Mouse (Mus musculus) myocyte (in vitro differentiated cells): ENCODE results near the gene Tmc2.

Experiments
- MAX ChIP-seq: IDR thresholded peaks from one replicate; pipeline ENCODE4 v1.6.1; 2011; ENCODE audit warnings: low read depth, mild to moderate bottlenecking, control low read depth
- MYOG ChIP-seq, 3 experiments: IDR thresholded peaks; one replicate each; pipeline ENCODE4 v1.6.1; 2011; ENCODE audit warnings: control low read depth in 2 of 3, low read depth in 2 of 3, mild to moderate bottlenecking in 2 of 3; ENCODE audit not compliant: insufficient read length in 2 of 3, control insufficient read depth in 1 of 3, insufficient read depth in 1 of 3
- POLR2A ChIP-seq: IDR thresholded peaks from one replicate; pipeline ENCODE4 v1.6.1; 2011; ENCODE audit warnings: low read depth, mild to moderate bottlenecking, control low read depth, moderate library complexity; ENCODE audit not compliant: insufficient read length
- POLR2AphosphoS2 ChIP-seq: IDR thresholded peaks from one replicate; pipeline ENCODE4 v1.6.1; 2011; ENCODE audit warnings: low read depth, control low read depth; ENCODE audit not compliant: insufficient read length
- REST ChIP-seq: IDR thresholded peaks from one replicate; pipeline ENCODE4 v1.6.1; 2011; ENCODE audit warnings: mild to moderate bottlenecking, control low read depth, moderate library complexity; ENCODE audit not compliant: insufficient read depth, insufficient read length

GRCm38 (mm10) chr2:130265520-130265919 lies 70.5 kb downstream of the Tmc2 start:
- no peak for TF ChIP-seq MYOG (IDR thresholded peaks at IDR 0.05; ENCODE audit: control insufficient read depth in 1 of 3, insufficient read depth in 1 of 3, insufficient read length in 2 of 3, low read depth in 2 of 3)
- no peak for TF ChIP-seq MAX
- TF ChIP-seq POLR2A: no peak
- no peak for TF ChIP-seq POLR2AphosphoS2
- TF ChIP-seq REST: no peak
